Mouse (Mus musculus) MEL-GATA-1-ER (cell line): Measurements from ENCODE around the gene Olfr107.

ENCODE experiments used
- DNase-seq: peaks from one replicate; pipeline ENCODE4 v3.0.0-alpha.2; 2012; ENCODE audit warnings: low read depth; ENCODE audit errors: extremely low read depth

Olfr107 gene

GRCm38 (mm10) chr17:37398926-37399325 is at the start of gene Olfr107:
Gene Olfr107, plus strand, starts transcription at chr17:37399226.
- no peak for DNase-seq

DNA sequence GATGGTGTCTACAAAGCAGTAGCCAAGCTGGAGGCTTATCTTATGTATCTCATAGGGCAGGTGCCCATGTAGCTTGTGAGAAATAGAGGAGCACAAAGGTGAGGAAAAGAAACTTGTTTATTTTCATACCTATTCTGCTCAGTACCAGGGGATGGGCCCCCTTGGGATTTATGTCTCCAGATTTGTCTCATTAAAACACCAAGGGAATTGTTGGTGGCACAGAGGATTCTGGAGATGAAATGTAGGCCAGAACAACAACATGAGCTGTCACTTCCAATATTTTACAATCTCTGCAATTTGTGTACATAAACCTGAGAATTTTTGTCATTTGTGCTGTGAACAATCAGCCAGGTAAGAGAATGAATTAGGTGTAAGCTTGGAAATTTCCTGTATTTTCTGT is 39.7 kb upstream of the Olfr107 start, which contains the start of gene Olfr104-ps:
Gene Olfr104-ps, plus strand, starts transcription at position 301 of the 400 bp plus-strand sequence.
- DNase-seq: no peak

DNA sequence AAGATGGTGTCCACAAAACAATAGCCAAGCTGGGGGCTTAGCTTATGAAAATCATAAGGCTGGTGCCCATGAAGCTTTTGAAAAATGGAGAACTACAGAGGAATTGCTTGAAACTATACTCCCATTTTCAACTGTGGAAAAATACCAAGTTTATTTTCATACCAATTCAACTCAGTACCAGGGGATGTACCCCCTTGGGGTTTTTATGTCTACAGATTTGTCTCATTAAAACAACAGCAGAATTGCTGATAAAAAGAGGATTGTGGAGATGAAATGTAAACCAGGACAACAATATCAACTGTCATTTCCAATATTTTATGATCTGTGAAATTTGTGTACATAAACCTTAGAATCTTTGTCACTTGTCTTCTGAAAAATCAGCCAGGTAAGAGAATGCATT is 20.3 kb upstream of the Olfr107 start, which contains the start of gene Olfr105-ps:
Gene Olfr105-ps, plus strand, starts transcription at position 301 of the 400 bp plus-strand sequence.
- no peak for DNase-seq

DNA sequence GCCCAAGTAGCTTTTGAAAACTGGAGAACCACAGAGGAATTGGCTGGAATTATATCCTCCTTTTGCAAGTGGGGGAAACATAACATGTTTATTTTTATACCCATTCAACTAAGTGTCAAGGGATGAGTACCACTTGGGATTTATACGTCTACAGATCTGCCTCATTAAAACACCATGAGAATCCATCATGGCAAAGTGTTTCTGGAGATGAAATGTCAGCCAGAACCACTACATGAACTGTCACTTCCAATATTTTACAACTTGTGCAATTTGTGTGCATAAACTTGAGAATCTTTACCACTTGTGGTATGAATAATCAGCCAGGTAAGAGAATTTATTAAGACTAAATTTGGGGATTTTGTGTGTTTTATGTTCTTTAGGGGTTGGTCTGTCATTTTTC is 8.9 kb upstream of the Olfr107 start, which contains the start of gene Olfr106-ps:
Gene Olfr106-ps, plus strand, starts transcription at position 301 of the 400 bp plus-strand sequence.
- DNase-seq: no peak

DNA sequence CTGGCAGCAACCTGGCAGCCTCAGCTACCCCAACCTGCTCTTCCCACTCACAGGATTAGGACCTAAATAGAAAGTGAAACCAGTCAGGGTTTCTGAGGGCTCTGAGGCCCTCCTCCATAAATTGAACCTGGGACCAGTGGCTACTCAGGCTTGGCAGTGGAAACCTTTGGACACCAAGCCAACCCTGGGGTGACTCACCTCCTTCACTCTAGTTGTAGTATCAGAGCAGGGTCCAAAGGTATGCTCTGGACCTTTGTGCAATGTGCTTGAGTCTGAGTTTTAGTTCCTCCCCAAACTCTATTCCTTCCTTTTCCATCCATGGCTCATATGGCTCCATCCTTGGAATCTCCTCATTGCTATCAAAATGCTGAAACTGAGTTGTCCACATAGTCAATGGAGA is 14.4 kb downstream of the Olfr107 start:
- DNase-seq: no peak

- DNase-seq: no peak
Observed at GRCm38 (mm10) chr17:37445180-37445579, 46.2 kb downstream of the Olfr107 start, which contains the start of gene Olfr108. Gene Olfr108, plus strand, starts transcription at chr17:37445480.
